Mouse (Mus musculus) lung, postnatal 0 days (tissue): ENCODE measurements around the gene Clec12a.

Source experiments
- CTCF ChIP-seq: IDR thresholded peaks from 2 replicates; pipeline ENCODE4 v1.5.1; 2016; ENCODE audit warnings: antibody characterized with exemption, mild to moderate bottlenecking
- EP300 ChIP-seq: IDR thresholded peaks from 2 replicates; pipeline ENCODE4 v1.6.1; 2016; ENCODE audit warnings: antibody characterized with exemption, mild to moderate bottlenecking, control low read depth

- TF ChIP-seq CTCF (peak; percentile 68), EP300 (no peak)
Measured at GRCm38 (mm10) chr6:129393087-129393720, 50.7 kb downstream of the Clec12a start.
